Mouse (Mus musculus) embryonic facial prominence, embryonic 12.5 days (tissue): Measurements from ENCODE around the gene Cadm1. TPM values are rescaled to one million over a fixed set of nuclear protein-coding genes. Genes with fewer than 3 reads are reported as not detected.

Source experiments
- ATAC-seq: fragments of 200-750 bp; cut with Nextera tagmentation; 2 replicates; pipeline ENCODE4 v1.8.0; 2017; ENCODE audit not compliant: insufficient number of reproducible peaks, insufficient read depth, low FRiP score, low TSS enrichment
- H3K27ac ChIP-seq: fragments of 300-500 bp; sonication (generic); 2 replicates; pipeline ENCODE4 v1.5.1; 2016; ENCODE audit warnings: mild to moderate bottlenecking
- H3K27me3 ChIP-seq: fragments of 300-500 bp; sonication (generic); 2 replicates; pipeline ENCODE4 v1.6.1; 2016; ENCODE audit warnings: mild to moderate bottlenecking, moderate library complexity
- H3K36me3 ChIP-seq: fragments of 300-500 bp; sonication (generic); 2 replicates; pipeline ENCODE4 v1.6.1; 2016; ENCODE audit warnings: mild to moderate bottlenecking
- H3K4me1 ChIP-seq: fragments of 300-500 bp; sonication (generic); 2 replicates; pipeline ENCODE4 v1.6.1; 2016
- H3K4me2 ChIP-seq: fragments of 300-500 bp; sonication (generic); replicated peaks from 2 replicates; pipeline ENCODE4 v1.6.1; 2016; ENCODE audit warnings: mild to moderate bottlenecking, moderate library complexity
- H3K4me3 ChIP-seq: fragments of 300-500 bp; sonication (generic); 2 replicates; pipeline ENCODE4 v1.5.1; 2016; ENCODE audit warnings: mild to moderate bottlenecking
- H3K9ac ChIP-seq: fragments of 300-500 bp; sonication (generic); 2 replicates; pipeline ENCODE4 v1.6.1; 2016; ENCODE audit warnings: mild to moderate bottlenecking, moderate library complexity
- H3K9me3 ChIP-seq: fragments of 300-500 bp; sonication (generic); 2 replicates; pipeline ENCODE4 v1.6.1; 2016; ENCODE audit warnings: mild to moderate bottlenecking, moderate library complexity
- WGBS: fragments of 180-500 bp; shearing (Covaris S2); methylation state at CpG from one replicate; pipeline ENCODE4 v1.1.7; 2016; 5-methylcytosine and 5-hydroxymethylcytosine counted together
- polyA plus RNA-seq: library from polyadenylated mRNA; unstranded; fragments of >200 nt; fragmentation: Nextera tagmentation; extraction: Ambion mirVana; gene quantifications from 2 replicates; pipeline ENCODE4 v1.2.1, GENCODE M21; 2016

Cadm1 gene
- polyA plus RNA-seq, 1 experiment from 2014 or later, result 73.9 TPM

DNA sequence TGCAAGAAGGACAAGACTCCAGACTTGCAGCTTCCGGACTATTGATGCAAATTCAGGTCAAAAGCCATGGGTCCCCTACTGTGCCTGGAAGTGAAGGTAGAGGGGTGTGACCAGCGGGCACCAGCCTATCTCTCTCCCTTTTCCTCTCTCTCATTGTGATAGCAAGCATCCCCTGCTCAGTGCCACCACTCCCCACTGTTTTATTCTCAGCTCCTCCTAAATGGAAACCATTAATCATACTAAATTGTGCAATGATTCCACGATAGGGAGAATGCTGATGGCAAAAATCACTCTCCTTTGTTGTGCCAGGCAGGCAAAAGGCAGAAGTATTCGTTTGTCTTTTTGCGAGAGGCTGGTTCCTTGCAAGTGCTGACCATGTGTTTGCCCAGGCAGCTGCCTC lies 328.2 kb downstream of the Cadm1 start:
- no peak for ATAC-seq

DNA sequence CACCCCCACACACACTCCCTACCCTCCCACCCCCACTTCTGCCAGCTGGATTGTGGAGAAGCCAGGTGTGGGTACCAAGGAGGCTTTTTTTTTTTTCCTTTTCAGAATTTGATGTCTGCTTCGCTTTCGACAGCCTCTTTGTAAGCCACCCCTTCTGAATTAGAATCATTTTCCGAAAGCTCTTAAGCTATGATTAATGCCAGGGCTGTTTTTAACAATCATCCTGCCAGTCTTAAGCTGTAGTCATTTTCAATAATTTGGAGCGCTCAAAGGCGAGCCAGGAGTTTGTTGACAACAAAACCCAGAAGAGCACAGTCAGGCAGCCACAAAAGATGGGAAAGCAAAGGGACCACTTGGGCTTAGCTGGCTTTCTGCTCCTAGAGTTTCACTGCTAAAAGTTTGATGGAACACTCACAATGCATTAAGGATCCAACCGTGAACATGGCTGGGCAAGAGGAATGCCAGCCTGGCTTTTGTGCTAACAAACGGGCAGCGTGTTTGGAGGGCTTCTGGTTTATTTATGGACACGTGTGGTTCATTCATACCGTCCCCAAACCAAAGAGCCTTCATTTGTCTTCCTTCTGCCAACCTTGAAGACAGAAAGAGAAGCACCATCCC lies 328.9 kb downstream of the Cadm1 start:
- H3K36me3 ChIP-seq, result no peaks in the 10 kb centered on the region
- H3K27me3 ChIP-seq, result no peaks in the 10 kb centered on the region
- WGBS, result 55% methylated on average over 10 of the region's 10 CpGs
- no peak overlapping the region for H3K4me3 ChIP-seq
- no peak overlapping the region; the same call in 1 of the 2 replicates for H3K27ac ChIP-seq
- peaks cover 14% of the 10 kb centered on the region; the same call in 1 of the 2 replicates for H3K4me1 ChIP-seq
- no peak for ATAC-seq
- no peaks in the 10 kb centered on the region for H3K9me3 ChIP-seq
- H3K9ac ChIP-seq, result no peak overlapping the region
- no peak overlapping the region for H3K4me2 ChIP-seq

More for the DNA sequence above, 328.2 kb downstream of the Cadm1 start:
- H3K4me1 ChIP-seq, result peaks cover 14% of the 10 kb centered on the region; the same call in 1 of the 2 replicates
- H3K4me2 ChIP-seq, result no peak overlapping the region
- WGBS, result 59% methylated on average over 5 of the region's 5 CpGs
- H3K27me3 ChIP-seq, result no peaks in the 10 kb centered on the region
- H3K27ac ChIP-seq, result no peak overlapping the region
- H3K9me3 ChIP-seq, result no peaks in the 10 kb centered on the region
- H3K9ac ChIP-seq, result no peak overlapping the region
- H3K36me3 ChIP-seq, result no peaks in the 10 kb centered on the region
- H3K4me3 ChIP-seq, result no peak overlapping the region

DNA sequence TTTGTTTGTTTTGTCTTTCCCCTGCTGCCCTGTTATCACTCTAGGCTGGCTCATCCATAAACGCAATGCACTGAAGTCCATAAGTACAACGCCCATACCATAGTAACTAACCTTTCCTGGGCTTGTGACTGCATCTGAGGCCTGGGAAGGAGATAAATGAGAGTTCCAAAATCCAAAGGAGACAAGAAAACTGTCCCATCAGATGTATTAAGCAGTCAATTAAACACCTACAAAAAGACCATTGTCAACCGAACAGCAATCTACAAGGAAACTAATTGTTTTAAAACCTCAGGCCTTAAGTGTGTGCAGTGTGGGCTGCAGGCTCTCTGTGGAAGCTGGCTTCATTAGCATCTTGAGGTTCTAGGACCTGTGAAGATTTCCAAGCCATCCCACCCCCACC lies 331.0 kb downstream of the Cadm1 start:
- Histone ChIP-seq H3K4me1 (peaks cover 24% of the 10 kb centered on the region; the same call in 1 of the 2 replicates), H3K36me3 (no peaks in the 10 kb centered on the region), H3K4me2 (no peak overlapping the region), H3K27ac (no peak overlapping the region), H3K4me3 (no peak overlapping the region), H3K9me3 (no peaks in the 10 kb centered on the region), H3K9ac (no peak overlapping the region), H3K27me3 (no peaks in the 10 kb centered on the region)
- no peak for ATAC-seq
- WGBS, result 82% methylated on average over 3 of the region's 3 CpGs

DNA sequence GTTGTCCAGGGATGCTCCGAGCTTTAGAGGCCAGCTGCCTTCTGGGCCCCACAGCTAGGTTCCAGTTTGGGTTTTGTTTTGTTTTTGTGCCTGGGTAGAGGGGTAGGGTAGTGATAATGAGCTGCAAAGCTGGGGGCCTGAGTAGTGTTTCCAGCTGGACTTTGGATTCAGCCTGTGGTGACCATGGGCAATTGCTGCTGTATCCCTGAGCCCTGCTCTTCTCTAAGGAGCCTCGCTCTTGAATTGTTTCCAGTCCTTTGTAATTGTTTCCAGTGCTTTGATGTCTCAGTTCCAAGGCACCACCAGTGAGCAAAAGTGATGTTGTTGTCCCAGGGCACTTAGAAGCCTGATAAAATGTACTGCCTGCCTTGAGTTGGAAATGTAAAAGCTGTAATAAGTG lies 331.8 kb downstream of the Cadm1 start:
- Histone ChIP-seq H3K4me1 (peaks cover 30% of the 10 kb centered on the region; the same call in 1 of the 2 replicates), H3K9me3 (no peaks in the 10 kb centered on the region), H3K4me3 (no peak overlapping the region), H3K9ac (no peak overlapping the region), H3K36me3 (no peaks in the 10 kb centered on the region), H3K27me3 (no peaks in the 10 kb centered on the region), H3K27ac (no peak overlapping the region), H3K4me2 (no peak overlapping the region)
- 39% methylated on average over 2 of the region's 2 CpGs for WGBS
- no peak for ATAC-seq

DNA sequence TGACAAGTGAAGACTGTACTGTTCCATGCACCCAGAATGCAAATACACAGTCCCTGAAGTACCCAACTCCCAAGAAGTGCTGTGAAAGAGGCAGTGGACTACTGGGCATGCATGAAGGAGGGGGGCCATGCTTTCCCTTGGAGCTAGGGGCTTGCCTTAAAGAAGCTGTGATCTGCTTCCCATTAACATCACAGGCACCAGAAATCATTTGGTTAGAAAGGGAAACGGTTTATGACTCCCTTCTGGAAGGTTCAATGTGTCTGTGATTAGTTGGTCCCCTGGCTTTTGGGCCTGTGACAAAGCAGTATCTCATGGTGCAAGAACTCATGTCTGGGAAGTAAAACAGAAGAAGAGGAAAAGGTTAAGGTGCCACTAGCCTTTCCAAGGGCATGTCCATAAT lies 336.0 kb downstream of the Cadm1 start:
- H3K27me3 ChIP-seq, result no peaks in the 10 kb centered on the region
- no peak overlapping the region for H3K27ac ChIP-seq
- no peak for ATAC-seq
- peaks cover 32% of the 10 kb centered on the region; the same call in 1 of the 2 replicates for H3K4me1 ChIP-seq
- 20% methylated on average over 1 of the region's 1 CpGs for WGBS
- H3K4me2 ChIP-seq, result no peak overlapping the region
- H3K36me3 ChIP-seq, result no peaks in the 10 kb centered on the region
- H3K9ac ChIP-seq, result no peak overlapping the region
- H3K4me3 ChIP-seq, result no peak overlapping the region
- H3K9me3 ChIP-seq, result no peaks in the 10 kb centered on the region

DNA sequence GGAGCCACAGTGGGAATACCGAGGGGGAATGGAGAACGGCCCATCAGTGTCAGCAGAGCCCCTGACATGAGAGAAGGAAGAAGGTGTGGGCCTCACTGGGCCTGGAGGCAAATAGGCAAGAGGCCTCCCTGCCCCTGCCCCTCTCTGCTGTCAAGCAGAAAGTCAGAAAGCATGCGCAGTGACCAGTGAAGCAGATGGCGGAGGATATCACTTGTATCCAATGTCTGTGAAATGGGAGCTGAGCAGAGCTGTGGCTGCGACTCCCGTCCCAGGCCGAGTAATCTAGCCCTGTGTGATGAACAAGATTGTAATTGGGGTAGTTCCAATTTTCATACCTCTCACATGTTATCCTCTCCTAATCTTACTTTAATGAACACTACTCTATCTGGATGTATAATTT lies 337.5 kb downstream of the Cadm1 start:
- H3K9ac ChIP-seq, result no peak overlapping the region
- no peak overlapping the region for H3K27ac ChIP-seq
- WGBS, result 49% methylated on average over 7 of the region's 7 CpGs
- H3K36me3 ChIP-seq, result no peaks in the 10 kb centered on the region
- peaks cover 26% of the 10 kb centered on the region; the same call in 1 of the 2 replicates for H3K4me1 ChIP-seq
- H3K27me3 ChIP-seq, result no peaks in the 10 kb centered on the region
- ATAC-seq, result no peak
- H3K4me2 ChIP-seq, result no peak overlapping the region
- no peak overlapping the region for H3K4me3 ChIP-seq
- no peaks in the 10 kb centered on the region for H3K9me3 ChIP-seq

DNA sequence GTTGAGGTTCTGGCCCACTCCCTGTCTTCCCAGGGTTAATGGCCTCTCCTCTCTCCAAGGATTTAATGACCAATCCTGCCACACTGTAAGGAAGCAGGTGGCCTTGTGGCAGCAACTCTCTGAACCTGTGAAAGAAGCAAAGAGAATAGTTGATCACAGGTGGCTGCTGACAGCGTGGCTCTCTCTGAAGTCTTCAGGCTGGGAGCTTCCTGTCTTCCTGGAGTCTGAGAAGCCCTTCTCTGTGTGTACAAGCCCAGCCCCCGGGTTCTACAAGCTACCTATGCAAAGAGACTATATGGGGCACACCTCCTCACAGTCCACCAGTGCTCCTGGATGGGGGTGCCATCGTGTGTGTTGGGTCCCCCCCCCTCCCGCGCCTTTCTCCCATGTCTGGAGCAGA lies 339.7 kb downstream of the Cadm1 start:
- 79% methylated on average over 5 of the region's 5 CpGs for WGBS
- Histone ChIP-seq H3K4me2 (no peak overlapping the region), H3K9me3 (no peaks in the 10 kb centered on the region), H3K9ac (no peak overlapping the region), H3K4me1 (peaks cover 23% of the 10 kb centered on the region; the same call in 1 of the 2 replicates), H3K36me3 (no peaks in the 10 kb centered on the region), H3K4me3 (no peak overlapping the region), H3K27me3 (no peaks in the 10 kb centered on the region), H3K27ac (no peak overlapping the region)
- ATAC-seq, result no peak

DNA sequence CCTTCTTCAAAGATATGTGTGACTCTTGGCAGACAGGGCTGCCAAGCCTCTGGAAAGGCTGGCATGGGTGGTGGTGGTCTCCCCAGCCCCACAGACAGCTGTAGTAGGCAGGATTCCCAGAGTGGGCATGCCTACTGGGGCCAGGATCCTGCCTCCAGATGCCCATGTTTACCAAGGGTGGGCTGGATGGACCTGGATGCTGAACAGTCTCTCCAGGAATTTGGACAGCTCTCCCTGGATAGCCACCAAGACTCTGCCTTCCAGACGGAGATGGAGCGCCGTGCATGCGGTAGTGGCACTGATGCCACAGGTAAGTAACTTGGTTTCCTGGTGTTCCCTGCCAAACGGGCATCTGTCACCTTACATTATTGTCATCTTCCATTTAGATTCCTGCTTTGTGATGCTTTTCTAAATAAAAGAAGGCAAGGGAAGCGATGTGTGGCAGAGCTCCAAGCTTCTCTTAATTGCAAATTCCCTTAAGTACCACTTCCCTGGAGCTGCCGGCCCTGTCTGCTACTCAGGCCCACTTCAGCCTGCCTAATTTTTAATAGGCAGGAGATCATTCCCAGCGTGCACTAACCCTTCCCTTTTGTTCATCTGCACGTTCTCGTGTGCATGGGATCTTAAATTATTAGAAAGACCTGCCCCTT lies 346.7 kb downstream of the Cadm1 start:
- no peaks in the 10 kb centered on the region for H3K36me3 ChIP-seq
- 72% methylated on average over 10 of the region's 10 CpGs for WGBS
- H3K4me2 ChIP-seq, result no peak overlapping the region
- no peaks in the 10 kb centered on the region for H3K27me3 ChIP-seq
- ATAC-seq, result no peak
- H3K9ac ChIP-seq, result no peak overlapping the region
- H3K27ac ChIP-seq, result no peak overlapping the region
- no peak overlapping the region for H3K4me3 ChIP-seq
- H3K9me3 ChIP-seq, result no peaks in the 10 kb centered on the region
- H3K4me1 ChIP-seq, result peaks cover 8% of the 10 kb centered on the region; the same call in 1 of the 2 replicates

DNA sequence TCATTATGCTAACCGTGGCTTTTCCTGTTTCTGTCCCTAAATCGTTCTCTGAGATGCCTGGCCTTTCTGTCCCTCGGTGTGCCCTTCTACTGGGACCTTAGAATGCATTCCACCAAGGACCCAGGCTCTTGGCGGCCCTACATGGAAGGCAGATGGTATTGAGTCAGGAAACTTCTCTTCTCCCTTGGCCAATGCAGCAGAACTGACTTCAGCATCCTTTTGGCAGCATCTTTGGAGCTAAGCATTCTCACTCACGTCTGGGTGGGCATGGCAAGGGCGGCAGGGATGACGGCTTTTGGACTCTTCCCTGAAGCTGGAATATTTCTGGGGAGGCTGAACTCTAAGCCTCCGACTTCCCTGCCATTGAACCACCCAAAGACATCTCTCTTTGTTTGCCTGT lies 350.2 kb downstream of the Cadm1 start:
- H3K27ac ChIP-seq, result no peak overlapping the region
- H3K4me3 ChIP-seq, result no peak overlapping the region
- no peak overlapping the region for H3K4me2 ChIP-seq
- no peaks in the 10 kb centered on the region for H3K36me3 ChIP-seq
- WGBS, result 83% methylated on average over 8 of the region's 8 CpGs
- peaks cover 7% of the 10 kb centered on the region; the same call in 1 of the 2 replicates for H3K4me1 ChIP-seq
- no peak for ATAC-seq
- H3K27me3 ChIP-seq, result no peaks in the 10 kb centered on the region
- no peak overlapping the region for H3K9ac ChIP-seq
- H3K9me3 ChIP-seq, result no peaks in the 10 kb centered on the region

DNA sequence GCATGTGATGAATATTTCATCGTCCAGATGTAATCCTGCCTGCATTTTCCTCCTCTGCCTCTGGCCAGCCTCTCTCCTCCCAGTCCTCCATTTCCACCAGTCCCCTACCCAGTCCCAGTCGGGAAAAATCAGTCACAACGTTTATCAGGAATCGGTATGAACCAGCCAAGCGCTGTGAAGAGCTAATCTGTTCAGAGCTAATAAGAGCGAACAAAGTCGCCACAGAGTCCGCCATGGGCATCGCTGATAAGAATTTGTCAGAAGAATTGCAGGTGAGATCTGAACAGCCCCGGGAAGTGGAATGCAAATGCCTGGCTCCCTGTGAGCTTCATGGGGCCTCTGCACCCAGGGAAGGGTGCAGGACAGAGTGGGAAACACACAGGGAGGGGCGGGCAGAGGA lies 352.4 kb downstream of the Cadm1 start:
- WGBS, result 70% methylated on average over 11 of the region's 11 CpGs
- no peaks in the 10 kb centered on the region for H3K36me3 ChIP-seq
- no peak overlapping the region for H3K9ac ChIP-seq
- H3K4me2 ChIP-seq, result no peak overlapping the region
- H3K9me3 ChIP-seq, result no peaks in the 10 kb centered on the region
- no peak for ATAC-seq
- H3K27ac ChIP-seq, result no peak overlapping the region
- no peak overlapping the region for H3K4me3 ChIP-seq
- no peaks in the 10 kb centered on the region for H3K27me3 ChIP-seq
- peaks cover 4% of the 10 kb centered on the region; the same call in 1 of the 2 replicates for H3K4me1 ChIP-seq

DNA sequence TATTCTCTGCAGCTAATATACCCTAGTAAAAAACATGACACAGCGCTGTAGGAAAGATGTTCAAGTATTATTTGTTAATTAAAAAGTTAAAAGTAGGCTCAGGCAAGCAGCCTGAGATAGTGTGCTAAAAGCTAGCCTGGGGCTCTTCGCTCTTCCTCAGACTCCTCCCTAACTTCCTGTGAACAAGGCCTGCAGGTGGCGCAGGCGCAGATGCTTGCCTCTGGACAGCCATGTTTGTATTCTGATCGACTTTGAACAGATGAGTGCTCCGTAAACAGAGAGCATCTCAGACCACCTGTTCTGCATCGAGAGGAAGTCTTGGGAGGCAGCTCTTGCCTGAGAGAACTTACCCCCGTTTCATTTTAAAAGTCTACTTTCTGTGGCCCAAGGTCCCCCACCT lies 361.7 kb downstream of the Cadm1 start:
- Histone ChIP-seq H3K36me3 (no peaks in the 10 kb centered on the region), H3K4me2 (no peak overlapping the region), H3K27ac (no peak overlapping the region), H3K9me3 (no peaks in the 10 kb centered on the region), H3K9ac (no peak overlapping the region), H3K4me1 (peaks cover 20% of the 10 kb centered on the region), H3K4me3 (no peak overlapping the region), H3K27me3 (no peaks in the 10 kb centered on the region)
- no peak for ATAC-seq
- WGBS, result 72% methylated on average over 8 of the region's 8 CpGs

DNA sequence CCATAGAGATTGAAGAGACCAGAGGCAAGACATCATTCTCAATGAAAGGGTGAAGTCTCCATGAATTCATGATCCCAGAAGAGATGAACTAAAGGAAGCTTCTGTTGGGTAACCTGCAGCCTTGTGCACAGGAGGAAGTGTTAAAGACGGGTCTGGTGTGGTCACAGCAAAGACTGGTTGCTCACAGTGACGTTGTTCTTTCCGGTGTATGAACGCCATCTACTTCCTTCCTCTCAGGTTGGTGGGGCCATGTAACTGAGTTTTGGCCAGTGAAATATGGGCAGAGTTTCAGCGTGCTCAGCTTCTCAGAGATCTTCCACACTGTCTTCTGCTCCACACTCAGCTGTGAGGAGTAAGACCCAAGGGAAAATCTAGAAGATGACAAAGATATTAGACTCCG lies 363.0 kb downstream of the Cadm1 start:
- peaks cover 20% of the 10 kb centered on the region for H3K4me1 ChIP-seq
- no peaks in the 10 kb centered on the region for H3K36me3 ChIP-seq
- 90% methylated on average over 6 of the region's 6 CpGs for WGBS
- no peak overlapping the region for H3K4me3 ChIP-seq
- H3K4me2 ChIP-seq, result no peak overlapping the region
- no peaks in the 10 kb centered on the region for H3K27me3 ChIP-seq
- no peaks in the 10 kb centered on the region for H3K9me3 ChIP-seq
- H3K9ac ChIP-seq, result no peak overlapping the region
- no peak for ATAC-seq
- no peak overlapping the region for H3K27ac ChIP-seq
